Mouse (Mus musculus) brain, adult 10 weeks (tissue): ENCODE results near the gene Cyp2d26. TPM values are rescaled to one million over a fixed set of nuclear protein-coding genes. Genes with fewer than 3 reads are reported as not detected.

ENCODE experiments used
- polyA plus RNA-seq: library from polyadenylated mRNA; stranded (reverse); fragments of 350-450 nt; fragmentation: Illumina TruSeq; extraction: RNeasy Lipid Tissue Mini Kit (QIAGEN cat#74804); gene quantifications from one replicate; pipeline ENCODE4 v1.2.3, GENCODE M21; 2015; ENCODE audit warnings: low read depth, low replicate concordance

Cyp2d26 gene
- not detected for polyA plus RNA-seq

DNA sequence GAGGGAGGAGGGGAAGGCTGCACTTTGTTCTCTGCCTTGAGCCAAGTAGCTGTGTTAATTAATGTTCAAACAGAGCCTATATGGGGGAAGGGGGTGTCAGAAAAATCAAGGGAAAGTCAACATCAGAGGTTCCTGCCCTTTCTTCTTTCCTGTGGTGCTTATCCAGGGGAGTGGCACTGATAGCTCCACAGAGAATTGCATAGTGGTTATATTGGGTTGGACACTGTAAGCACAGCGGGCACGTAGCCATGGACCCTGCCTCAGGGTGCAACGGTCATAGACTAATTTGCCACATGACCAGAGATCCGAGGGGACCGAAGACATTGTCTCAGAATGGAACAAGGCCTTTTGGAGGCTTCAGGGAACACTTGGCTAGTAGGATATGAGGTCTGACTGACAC, at the start of gene Cyp2d26:
Cyp2d26 (minus strand) TSS at position 18 of the 400 bp plus-strand sequence.

DNA sequence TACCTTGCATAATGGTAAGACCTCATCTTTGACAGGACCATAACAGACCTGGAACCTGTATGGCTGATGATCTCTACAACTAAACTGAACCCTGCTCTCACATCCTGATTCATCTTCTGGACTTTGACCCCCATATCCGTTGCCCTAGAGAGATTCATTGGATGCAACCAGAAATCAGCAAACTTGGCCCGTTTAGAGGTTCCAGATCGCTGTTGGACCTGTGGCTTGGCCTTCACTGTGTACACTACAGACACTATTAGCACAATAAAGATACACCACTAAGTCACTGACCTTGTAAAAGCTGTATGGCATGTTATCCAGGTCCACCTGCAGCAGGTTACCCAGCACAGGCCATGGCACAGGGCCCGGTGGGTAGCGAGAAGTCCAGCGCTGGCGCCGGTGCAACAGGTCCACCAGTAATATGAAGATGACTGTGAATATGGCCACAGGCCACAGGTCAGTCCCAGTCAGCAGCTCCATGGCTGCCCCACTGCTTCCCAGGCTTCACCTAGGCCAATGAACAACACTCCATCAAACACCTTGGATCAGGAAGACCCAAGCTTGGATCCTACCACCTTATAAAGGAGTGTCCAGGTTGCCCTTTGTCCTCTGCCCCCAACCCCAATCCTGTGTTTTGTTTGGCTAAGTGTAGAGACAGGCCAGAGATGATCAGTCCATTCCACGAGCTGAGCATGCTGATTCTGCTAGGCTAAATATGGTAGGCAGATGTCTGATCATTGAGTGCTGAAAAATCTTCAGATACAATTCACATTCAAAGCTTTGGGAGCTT, 30.3 kb downstream of the Cyp2d26 start, which contains the start of gene Cyp2d40:
Cyp2d40 (minus strand) TSS at position 553 of the 790 bp plus-strand sequence.

Other genes with a start within 250 kb of the Cyp2d26 start
- not detected for gene Cyp2d12, start 239.2 kb downstream of the Cyp2d26 start, polyA plus RNA-seq
- gene Cyp2d34, start 173.3 kb downstream of the Cyp2d26 start, polyA plus RNA-seq, result not detected
- gene Cyp2d40, start 30.1 kb downstream of the Cyp2d26 start, polyA plus RNA-seq, result not detected
- gene Tcf20, start 193.6 kb upstream of the Cyp2d26 start, polyA plus RNA-seq, result 35.7 TPM
- 2.4 TPM for gene Nfam1, start 239.0 kb upstream of the Cyp2d26 start, polyA plus RNA-seq